Mouse (Mus musculus): Measurements from ENCODE around the gene Auts2.

The Auts2 gene

DNA sequence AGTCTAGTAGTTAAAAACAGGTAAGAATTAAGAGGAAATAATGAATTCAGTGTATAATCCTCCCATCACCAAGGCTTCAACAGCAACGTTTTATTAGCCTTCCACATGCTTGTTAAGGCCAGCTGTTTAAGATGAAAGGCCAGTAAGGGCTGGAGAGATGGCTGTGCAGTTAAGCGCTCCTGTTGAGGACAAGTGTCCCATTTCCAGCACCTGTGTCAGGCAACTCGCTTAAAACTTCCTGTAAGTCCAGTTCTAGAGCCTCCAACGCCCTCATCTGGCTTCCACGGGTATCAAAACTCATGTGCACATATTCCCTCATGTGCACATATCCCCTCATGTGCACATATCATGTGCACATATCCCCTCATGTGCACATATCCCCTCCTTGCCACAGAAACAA, 41.1 kb downstream of the Auts2 start:
- in situ Hi-C loops (cut with MboI; ENCODE audit: unreplicated experiment in 2 of 2) = no loop called here

DNA sequence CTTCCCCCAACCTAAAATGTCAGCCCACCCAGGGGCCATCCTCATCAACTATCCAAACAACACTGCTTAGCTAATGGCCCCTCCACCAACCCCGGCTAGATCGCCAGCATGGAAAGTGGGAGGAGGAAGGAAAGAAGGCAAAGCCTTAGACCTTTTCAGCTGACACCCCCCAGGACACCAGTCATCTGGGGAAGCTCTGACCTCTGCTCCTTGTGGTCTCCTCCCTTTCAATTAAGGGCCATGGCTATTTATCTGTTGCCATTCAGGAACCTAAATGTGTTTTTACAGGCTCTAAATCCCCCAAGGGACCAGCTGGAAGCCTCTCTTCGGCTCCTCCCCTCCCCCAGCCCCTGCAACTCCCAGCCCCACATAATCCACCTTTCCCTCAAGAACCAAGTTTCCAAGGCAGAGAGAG, 42.3 kb downstream of the Auts2 start:
- in situ Hi-C loops (cut with MboI; ENCODE audit: unreplicated experiment in 2 of 2) = no loop called here

DNA sequence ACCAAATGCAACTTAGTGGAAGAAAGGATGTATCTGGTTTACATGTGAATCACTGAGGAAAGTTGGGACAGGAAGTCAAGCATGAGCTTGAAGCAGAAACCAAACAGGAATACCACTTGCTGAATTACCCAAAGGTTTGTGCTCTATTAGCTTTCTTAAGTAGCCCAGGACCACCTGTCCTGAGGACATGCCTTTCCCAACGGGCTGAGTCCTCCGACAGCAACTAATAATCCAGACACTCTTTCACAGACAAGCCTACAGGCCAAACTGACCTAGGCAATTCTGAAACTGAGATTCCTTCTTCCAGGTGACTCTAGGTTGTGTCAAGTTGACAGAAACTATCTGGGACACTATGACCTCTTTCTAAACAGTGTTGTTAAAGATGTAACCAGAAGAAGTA, 44.2 kb downstream of the Auts2 start:
- in situ Hi-C loops (cut with MboI; ENCODE audit: unreplicated experiment in 2 of 2) = no loop called here

DNA sequence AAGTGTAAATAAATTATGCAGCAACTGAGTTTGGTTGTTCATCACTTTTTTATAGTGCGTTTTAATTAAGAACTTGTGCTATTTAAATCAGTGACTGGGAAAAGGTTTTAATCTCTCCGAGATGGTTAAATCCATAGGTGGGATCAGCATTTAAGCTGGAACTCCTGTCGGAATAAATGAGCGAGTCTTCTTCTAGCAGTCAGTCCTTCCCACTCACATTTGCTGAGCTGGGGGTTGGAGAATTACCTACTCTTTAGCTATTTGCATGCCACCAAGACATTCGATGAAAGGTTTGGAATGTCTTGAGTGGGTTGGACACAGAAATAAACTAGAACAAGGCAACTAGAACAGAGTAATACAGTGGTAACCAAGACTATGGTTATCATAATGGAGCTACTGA, 45.1 kb downstream of the Auts2 start:
- in situ Hi-C loops (cut with MboI; ENCODE audit: unreplicated experiment in 2 of 2) = no loop called here

DNA sequence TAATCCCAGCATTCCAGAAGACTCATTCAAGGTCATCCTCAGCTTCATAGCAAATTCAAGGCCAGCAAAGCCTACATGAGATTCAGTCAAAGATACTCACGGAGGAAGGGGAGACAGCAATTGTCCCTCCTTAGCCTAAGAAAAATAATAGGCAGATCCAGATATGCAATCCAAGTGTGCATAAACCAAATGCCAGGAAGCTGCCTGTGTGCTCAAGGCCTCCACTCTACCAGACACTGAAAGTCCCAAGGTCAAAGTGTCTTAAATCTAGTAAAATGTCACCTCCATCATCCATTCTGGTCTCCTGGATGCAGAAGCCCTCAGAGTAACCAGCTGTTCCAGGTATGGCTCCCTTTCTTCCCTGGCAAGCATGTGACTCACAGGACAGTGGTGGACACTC, 50.4 kb downstream of the Auts2 start:
- in situ Hi-C loops (cut with MboI; ENCODE audit: unreplicated experiment in 2 of 2) = no loop called here

DNA sequence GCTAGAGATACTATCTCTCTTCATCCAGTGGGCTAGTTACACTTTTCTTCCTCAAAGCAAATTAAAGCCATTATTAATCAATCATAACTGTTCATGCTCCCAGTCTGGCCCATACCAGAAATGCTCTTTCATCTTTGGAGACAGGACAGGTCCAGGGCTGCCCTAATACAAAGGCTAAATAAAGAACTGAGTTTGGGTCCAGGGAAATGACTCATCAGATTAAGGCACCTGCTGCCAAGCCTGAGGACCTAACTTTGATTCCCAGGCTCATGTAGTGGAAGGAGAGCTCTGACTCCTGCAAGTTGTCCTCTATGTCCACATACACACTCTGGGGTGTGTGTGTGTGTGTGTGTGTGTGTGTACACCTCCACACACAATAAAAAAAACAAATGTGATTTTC, 51.1 kb downstream of the Auts2 start:
- in situ Hi-C loops (cut with MboI; ENCODE audit: unreplicated experiment in 2 of 2) = no loop called here

DNA sequence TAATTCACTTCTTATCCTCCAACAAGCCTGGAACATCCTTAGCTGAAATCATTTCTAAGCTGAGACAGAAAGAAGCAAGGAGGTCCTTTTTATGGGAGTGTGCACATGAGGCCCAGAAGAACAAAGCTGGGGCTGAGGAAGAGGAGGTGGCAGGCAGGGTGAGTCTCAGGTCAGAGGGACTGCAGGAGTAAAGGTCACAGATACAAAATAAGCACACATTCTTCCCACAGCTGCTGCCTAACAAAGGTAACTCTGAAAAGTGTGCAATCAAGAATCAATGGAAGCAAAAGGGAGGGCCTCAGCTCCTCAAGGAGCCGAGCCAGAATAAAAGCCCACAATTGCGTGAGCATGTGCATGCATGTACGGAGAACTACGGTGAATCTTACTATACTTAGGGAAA, 51.6 kb downstream of the Auts2 start:
- in situ Hi-C loops (cut with MboI; ENCODE audit: unreplicated experiment in 2 of 2) = no loop called here

DNA sequence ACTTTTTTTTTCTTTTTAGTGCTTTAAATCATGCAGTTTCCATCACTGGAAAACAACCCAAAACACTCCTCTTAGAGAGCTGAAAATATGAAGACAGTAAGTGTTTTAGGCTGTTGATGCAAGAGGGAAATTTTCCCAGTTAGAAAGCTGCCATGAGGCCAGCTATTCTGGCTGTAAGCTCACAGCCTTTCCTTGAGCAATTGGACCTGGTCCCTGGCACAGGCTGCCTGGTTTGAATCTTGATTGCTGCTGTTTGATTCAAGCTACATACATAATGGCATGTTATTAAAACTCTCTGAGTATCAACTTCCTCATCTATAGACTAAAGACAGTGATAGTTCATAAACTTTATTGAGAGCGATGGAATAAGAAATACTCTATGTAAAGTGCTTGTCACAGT, 52.8 kb downstream of the Auts2 start:
- in situ Hi-C loops (cut with MboI; ENCODE audit: unreplicated experiment in 2 of 2) = no loop called here

DNA sequence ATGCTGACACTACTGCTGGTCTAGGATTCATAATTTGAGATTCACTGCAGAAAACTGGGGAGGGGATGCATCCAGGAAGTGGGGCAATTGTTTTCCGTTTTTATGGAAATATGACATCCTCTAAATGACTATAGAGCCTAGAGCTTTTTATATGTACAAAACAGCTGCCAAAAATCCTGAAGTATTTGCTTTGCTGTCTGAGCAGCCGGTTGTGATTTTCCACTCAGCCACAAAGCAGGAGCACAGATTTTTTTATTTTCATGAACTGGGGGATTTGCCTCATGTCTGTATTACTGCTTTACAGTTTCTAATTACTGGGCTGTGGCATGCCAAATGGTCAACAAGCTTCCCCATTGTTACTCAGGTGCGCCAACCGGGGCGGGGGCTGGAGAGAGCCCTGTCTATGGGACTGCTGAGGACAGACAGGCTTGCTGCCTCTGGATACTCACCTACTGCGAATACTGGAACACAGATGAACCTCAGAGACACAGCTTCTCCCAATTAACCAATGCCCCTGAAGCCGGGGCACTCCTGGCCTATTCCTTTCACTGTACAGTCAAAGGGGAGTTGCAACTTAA, 53.3 kb downstream of the Auts2 start:
- in situ Hi-C loops (cut with MboI; ENCODE audit: unreplicated experiment in 2 of 2) = no loop called here

DNA sequence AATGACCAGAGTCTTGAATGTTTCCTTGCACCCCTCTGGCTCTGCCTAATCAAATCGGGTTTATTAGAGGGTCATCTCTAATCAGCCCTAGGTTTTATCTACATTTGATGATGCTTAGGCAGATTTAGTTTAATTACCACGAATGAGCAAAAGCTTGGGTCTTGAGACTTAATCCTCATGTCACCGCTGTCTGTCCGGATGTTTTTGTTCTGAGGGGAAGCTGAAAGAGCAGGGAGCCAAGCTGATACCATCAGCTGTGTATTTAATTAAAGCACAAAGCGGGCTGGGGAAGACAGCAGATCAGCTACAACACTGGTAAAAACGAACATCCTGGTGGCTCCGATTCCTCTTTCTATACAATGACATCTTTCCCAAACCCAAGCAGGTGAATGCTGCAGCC, 56.3 kb downstream of the Auts2 start:
- in situ Hi-C loops (cut with MboI; ENCODE audit: unreplicated experiment in 2 of 2) = no loop called here

DNA sequence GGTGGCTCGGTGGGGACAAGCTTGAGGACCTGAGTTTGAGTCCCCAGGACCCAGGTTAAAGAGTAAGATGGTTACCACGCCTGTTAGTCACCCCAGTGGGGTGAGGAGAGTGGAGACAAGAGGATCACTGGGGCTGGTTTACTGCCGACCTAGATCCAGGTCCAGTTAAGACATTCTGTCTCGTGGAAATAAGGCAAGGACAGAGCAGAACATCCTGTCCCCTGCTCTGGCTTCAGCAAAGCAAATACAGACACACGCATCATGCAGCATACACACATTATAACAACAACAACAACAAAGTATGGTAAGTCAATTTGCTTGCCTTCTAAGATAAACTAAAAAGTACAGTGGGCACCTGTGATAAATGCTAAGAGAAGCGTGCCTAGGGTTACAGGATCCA, 57.1 kb downstream of the Auts2 start:
- in situ Hi-C loops (cut with MboI; ENCODE audit: unreplicated experiment in 2 of 2) = no loop called here

DNA sequence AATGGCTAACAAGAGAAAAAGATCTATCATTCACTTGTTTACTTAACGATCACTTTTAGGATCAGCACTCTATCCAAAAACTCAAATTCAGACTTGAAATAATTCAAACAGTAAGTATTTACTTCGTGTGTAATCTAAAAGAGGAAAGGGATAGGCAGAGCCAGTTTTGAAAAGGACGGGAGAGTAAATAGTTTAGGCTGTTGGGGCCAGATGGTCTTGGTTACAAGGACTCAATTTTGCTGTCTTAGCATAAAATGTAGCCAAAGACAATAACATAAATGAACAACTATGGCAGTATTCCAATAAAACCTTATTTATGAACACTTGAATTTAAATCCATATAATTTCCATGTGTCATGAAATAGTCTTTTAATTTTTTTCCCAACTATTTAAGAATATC, 57.7 kb downstream of the Auts2 start:
- in situ Hi-C loops (cut with MboI; ENCODE audit: unreplicated experiment in 2 of 2) = no loop called here

DNA sequence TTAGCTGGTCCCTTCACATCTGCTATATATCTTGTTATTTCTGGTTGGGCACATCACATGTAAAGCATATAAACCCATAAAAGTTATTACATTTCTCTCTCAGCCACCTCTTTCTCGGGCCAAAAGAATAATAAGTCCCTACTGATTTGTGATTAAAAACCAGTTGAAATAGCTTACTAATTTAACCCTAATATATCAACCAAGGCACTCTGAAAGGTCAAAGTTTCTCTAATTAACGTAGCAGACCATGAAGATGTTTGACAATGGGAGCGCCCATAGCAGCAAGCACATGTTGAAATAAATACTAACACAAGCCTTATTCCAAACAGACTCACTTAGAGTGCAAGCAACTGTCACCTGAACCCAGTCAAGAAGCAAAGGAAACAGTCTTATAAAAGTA, 61.7 kb downstream of the Auts2 start:
- in situ Hi-C loops (cut with MboI; ENCODE audit: unreplicated experiment in 2 of 2) = no loop called here

DNA sequence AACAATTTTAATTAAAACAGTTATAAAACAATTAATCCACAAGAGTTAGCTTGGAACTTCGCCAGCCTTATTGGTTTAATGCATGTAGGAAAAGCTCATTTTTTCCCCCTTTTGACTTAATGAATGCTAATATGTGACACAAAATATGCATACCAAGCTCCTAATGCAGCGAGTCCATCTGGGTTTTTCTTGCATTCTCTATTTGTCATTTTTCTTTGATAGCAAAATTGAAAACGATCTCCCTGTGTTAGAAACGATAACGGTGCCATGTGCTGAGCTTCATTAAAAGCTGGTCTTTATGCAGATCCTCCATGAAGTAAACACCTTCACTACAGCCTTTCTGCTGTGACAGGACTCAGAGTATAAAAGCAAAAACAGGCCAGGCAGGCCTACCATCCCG, 62.7 kb downstream of the Auts2 start:
- in situ Hi-C loops (cut with MboI; ENCODE audit: unreplicated experiment in 2 of 2) = no loop called here

DNA sequence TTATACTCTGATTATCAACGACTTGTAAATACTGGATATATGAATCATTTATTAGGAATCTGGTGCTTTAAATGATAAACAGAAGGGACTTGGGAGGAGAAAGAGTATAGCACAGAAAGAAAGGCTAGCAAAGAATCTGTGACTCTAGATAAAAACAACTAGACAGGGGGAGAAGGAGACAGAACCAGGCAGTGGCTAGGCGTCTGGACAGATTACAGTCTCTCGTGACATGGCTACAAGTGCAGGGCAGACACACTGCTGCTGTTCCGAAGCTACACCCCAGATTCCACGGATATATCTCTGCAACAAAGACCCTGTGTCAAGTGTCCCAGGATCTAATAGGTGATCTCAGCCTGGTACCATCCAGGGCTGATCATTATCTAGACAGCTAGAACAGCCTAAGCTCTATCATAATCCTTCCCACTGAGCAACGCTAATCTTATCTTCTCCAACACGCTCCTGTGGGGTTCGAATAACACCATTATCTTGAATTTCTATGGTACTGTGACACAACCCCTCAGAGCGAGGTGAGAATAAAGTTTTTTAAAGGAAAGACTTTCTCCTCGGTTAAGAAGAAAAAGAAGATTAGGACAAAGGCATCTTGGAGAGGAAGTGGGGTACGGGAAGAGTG, 63.8 kb downstream of the Auts2 start:
- in situ Hi-C loops (cut with MboI; ENCODE audit: unreplicated experiment in 2 of 2) = no loop called here

DNA sequence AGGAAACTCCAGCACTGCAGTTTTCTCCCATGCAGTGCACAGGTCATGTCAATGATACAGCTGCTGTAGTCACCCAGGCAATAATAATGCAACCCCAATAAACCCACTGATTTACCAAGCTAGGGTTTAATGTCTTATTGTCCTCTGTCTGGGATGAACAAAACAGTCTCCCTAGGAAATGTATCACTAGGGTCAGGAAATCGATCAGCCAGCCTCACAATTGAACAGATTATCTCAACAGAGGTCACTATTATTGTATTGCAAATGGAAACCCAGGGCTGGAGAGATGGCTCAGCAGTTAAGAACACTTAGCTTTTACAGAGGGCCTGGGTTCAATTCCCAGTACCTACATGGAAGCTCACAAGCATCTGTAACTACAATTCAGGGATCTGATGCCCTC, 65.6 kb downstream of the Auts2 start:
- in situ Hi-C loops (cut with MboI; ENCODE audit: unreplicated experiment in 2 of 2) = no loop called here

DNA sequence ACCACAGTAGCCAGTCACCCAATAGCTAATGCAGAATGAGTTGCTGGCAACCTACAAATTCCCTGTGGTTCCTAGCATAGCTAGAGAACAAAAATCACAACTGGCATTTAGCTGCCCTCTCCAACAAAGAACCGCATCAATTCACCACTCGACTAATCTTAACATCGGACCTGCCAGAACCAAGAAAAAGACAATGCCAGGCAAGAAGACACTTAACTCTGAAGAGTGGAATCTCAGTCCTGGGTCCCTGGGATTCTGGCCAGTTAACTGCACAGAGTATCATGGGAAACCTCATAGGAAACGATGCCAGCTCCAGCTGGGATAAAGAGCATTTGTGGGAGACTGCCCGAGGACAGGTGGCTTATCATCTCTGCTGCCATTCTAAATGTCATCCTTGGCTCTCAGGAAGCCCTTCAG, 70.2 kb downstream of the Auts2 start:
- in situ Hi-C loops (cut with MboI; ENCODE audit: unreplicated experiment in 2 of 2) = no loop called here

DNA sequence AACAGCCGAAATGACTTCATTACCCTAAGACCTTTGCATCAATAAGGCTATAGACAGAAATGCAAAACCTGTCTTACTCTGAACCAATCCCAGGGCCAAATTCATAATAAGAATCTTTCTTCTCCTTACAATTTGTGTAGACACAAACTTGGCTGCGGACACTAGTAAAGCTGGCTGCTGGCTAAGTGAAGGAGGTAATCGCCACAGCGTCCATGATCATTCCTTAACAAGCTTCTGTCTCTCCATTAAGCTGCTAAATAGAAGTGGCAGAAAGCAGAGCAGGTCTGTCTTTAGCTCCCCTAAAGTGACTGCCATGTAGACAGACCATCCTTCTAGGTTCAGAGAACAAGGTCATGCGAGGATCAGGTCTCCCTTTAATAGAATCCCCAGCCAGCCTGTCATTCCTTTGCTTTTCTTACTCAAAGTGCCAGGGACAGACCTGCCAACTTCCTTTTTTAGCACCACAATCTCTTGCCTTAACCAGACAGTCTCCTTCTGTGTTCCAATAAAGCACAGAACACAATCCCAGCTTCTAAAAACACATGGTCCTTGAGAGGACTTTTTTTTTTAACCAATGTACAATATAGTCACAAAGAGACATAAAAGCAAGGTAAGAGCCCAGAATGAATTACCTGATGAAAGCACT, 70.8 kb downstream of the Auts2 start:
- in situ Hi-C loops (cut with MboI; ENCODE audit: unreplicated experiment in 2 of 2) = no loop called here

DNA sequence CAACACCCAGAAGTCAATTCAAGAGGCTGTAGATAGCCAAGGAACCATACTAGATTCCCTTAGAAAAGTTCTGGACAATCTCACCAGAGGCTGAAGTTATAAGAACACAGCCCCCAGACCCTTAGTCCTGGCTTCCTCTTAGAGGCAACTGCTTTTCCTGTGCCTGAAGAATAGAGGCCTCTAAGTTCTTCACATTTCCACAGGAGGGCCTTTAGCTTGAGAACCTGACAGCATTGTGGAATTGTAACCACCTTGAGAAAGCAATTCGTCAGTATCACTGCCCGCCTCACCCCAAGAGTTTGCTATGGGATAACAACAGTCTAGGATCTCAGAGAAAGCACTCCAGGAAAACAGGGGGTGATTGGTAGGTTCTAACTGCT, 75.8 kb downstream of the Auts2 start:
- in situ Hi-C loops (cut with MboI; ENCODE audit: unreplicated experiment in 2 of 2) = no loop called here

DNA sequence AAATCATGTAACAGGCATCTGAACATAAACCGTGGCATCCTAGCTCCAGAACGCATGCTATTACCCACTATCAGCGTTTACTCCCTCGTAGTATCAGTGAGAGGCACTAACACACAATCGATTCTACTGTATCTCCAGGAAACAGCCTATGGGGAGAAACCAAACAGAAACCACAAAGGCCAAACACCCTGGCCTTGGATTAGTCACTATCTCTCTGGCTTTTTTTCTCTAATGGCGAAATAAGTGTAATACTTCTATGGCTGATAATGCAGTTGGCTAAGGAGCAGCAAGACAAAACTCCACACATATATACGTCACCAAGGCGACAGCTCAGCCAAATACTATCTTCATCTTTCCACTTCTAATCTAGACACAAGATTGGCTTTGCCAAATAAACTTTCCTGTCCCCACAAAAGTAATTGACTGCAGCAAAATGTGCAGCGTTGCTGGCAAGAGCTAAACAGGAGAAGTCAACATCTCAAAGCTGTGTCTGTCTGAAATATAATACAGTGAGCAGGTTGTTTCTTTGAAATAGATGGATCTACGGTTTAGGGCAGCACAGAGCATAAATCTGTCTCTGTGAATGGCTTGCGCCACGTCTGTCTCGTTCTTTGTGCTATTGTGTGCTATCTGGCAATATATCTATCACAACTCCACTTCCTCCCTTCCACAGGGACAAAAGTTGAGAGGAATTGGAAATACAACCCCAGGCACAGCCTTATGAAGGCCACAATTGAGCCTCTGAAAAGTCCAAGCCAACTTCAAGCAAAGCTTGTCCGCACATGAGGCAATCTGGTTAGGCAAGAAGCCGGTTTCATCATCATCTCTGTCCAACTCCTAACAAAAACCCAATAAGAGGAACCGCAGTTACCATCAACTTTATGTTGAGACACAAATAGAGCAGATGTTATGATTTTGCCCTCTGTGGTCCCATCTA, 76.4 kb downstream of the Auts2 start:
- in situ Hi-C loops (cut with MboI; ENCODE audit: unreplicated experiment in 2 of 2) = no loop called here

DNA sequence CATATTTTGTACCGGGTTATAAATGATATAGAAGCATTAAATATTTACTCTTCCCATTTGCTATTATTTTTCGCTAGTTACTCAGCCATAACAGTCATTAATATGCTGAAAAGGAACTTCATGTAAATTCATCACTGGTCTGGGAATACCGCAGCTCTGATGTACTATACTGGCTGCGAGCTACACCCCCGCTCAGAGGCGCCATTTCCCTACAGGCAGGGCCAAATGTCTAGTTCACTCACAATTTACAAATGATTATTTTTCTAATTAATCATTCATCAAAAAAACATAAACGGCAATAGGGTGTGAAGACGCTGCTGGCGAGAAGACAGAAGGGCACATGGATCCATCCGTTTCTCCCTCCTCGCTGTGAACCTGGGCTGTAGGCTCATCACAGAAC, 80.6 kb downstream of the Auts2 start:
- in situ Hi-C loops (cut with MboI; ENCODE audit: unreplicated experiment in 2 of 2) = no loop called here

Measured in v-Abl transformed pro-B cells (cell line).